Mouse (Mus musculus) G1E (cell line): ENCODE measurements at regions not wholly inside any gene's neighbourhood (a gene's known extent, or its start where the extent isn't known, plus 50 kb on each side); places are given as distances from the start of the nearest gene placed in this dataset.

Source experiments
- ATAC-seq: 2 replicates; pipeline ENCODE4 v1.8.0; 2016; ENCODE audit warnings: mild to moderate bottlenecking; ENCODE audit not compliant: insufficient number of reproducible peaks, poor library complexity, low FRiP score, severe bottlenecking; ENCODE audit errors: extremely low read depth
- DNase-seq: peaks from one replicate; pipeline ENCODE4 v3.0.0; 2012; ENCODE audit warnings: low spot score
- H3K27me3 ChIP-seq: 2 replicates; pipeline ENCODE4 v1.6.1; 2012; ENCODE audit warnings: mild to moderate bottlenecking, low read length, inconsistent platforms; ENCODE audit not compliant: insufficient read depth
- H3K36me3 ChIP-seq: replicated peaks from 2 replicates; pipeline ENCODE3; 2012; ENCODE audit warnings: mild to moderate bottlenecking, inconsistent platforms
- H3K4me1 ChIP-seq: 2 replicates; pipeline ENCODE4 v1.6.1; 2012; ENCODE audit warnings: low read depth, low read length, inconsistent platforms, mixed read lengths; ENCODE audit not compliant: insufficient read depth
- H3K4me3 ChIP-seq: 2 replicates; pipeline ENCODE4 v1.5.1; 2012; ENCODE audit warnings: low read depth, mild to moderate bottlenecking, inconsistent platforms, low read length, moderate library complexity, mixed read lengths
- H3K9me3 ChIP-seq: replicated peaks from 2 replicates; pipeline ENCODE4 v1.6.1; 2012; ENCODE audit warnings: inconsistent platforms
- CTCF ChIP-seq: IDR thresholded peaks from 2 replicates; pipeline ENCODE4 v1.5.1; 2012; ENCODE audit warnings: low read depth, low read length, inconsistent platforms, mixed read lengths
- GATA1 ChIP-seq: IDR thresholded peaks from 2 replicates; pipeline ENCODE4 v1.6.1; 2012; ENCODE audit warnings: borderline replicate concordance, low read length, inconsistent platforms, mixed read lengths
- GATA2 ChIP-seq: IDR thresholded peaks from 2 replicates; pipeline ENCODE4 v1.6.1; 2012; ENCODE audit warnings: low read depth, low read length, inconsistent platforms, borderline replicate concordance
- POLR2AphosphoS5 ChIP-seq: IDR thresholded peaks from 2 replicates; pipeline ENCODE4 v1.6.1; 2012; ENCODE audit warnings: low read depth, low read length, inconsistent platforms; ENCODE audit not compliant: insufficient replicate concordance
- TAL1 ChIP-seq: conservative IDR thresholded peaks from 2 replicates; pipeline ENCODE4 v1.6.1; 2012; ENCODE audit warnings: low read depth, low read length, inconsistent platforms, mixed read lengths

DNA sequence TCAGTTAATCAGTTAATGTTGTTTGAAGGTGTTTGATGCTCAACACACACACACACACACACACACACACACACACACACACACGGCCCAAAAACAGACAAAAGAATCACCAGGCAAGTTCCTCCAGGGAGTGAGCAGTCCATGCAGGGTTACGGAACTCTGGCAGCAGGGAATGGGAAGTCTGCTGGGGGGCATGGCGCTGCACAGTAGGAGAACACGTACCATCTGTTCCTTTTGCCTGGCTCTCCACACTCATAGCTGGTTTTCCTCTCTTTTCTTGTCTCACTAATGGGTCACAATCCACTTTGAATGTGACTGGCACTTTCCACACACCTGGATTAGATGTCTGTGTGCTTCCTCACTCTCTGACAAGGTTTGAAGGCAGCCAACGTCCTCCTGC lies 151.8 kb downstream of the Rpl14 start:
- TF ChIP-seq TAL1 (no peak), POLR2AphosphoS5 (no peak), GATA1 (no peak), GATA2 (no peak), CTCF (no peak)
- no peaks in the 10 kb centered on the region for H3K36me3 ChIP-seq
- 0 out of 2 replicates have a peak, but pooled peaks cover 4% of the 10 kb centered on the region for H3K27me3 ChIP-seq
- DNase-seq (no peak), ATAC-seq (no peak)
- H3K9me3 ChIP-seq, result no peaks in the 10 kb centered on the region
- H3K4me3 ChIP-seq, result no peak overlapping the region
- no peaks in the 10 kb centered on the region for H3K4me1 ChIP-seq

DNA sequence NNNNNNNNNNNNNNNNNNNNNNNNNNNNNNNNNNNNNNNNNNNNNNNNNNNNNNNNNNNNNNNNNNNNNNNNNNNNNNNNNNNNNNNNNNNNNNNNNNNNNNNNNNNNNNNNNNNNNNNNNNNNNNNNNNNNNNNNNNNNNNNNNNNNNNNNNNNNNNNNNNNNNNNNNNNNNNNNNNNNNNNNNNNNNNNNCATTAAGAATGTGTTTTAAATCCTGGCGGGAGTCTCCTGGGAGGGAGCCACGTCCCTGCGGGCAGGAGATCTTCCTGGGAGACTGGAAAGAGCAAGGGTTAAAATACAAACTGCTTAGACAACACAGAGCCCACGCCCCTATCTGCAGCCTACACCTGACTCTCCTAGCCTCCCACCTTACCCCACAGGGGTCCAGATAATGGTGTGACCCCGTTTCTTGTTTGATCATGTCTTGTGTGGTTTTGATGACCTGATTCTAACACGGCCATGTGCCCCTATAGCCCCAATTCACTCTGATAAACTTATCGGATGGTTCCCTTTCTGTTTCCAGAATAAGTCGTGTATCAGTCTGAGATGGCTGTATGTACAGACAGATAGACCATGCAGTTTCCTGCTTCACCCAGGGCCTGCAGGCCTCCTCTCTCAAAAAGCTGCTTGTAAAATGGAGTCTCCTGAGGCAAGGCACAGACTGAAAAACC lies 160.8 kb downstream of the Rpl14 start:
- Histone ChIP-seq H3K27me3 (peaks cover 13% of the 10 kb centered on the region), H3K36me3 (no peaks in the 10 kb centered on the region), H3K9me3 (no peaks in the 10 kb centered on the region), H3K4me1 (no peaks in the 10 kb centered on the region), H3K4me3 (no peak overlapping the region)
- DNase-seq (no peak), ATAC-seq (no peak)
- TF ChIP-seq POLR2AphosphoS5 (no peak), GATA2 (no peak)

DNA sequence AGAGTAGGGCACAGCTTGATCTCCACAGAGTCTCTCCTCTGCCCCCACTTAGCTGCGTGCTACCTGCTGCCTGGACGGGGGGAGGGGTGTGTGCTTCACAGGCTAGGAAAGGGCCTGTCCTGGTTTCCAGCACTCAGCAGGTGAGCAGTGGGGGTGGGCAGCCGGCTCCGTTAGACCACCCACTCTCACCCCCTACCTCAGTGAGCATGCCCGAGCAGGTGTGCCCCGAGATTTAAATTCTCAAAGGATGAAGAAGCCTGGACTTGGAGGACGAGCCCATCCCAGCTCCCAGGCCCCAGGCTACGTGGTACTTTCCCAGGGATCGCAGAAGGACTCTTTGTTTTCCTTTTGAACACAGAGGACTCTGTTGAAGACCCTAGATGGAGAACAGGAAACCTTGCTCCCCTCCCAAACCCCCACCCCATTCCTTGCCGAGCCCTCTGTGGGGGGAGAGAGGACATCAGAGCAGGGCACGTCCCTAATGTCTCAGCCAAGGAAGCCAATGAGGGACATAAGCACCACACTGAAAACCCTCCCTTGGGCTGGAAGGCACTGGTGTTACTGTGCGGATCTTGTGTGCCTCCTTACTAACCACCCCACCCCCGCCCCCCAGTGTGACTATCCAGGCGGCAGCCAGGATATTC lies 161.5 kb downstream of the Rpl14 start:
- no peaks in the 10 kb centered on the region for H3K9me3 ChIP-seq
- no peak overlapping the region for H3K4me3 ChIP-seq
- no peak for ATAC-seq
- no peaks in the 10 kb centered on the region for H3K36me3 ChIP-seq
- DNase-seq, result no peak
- TF ChIP-seq CTCF (no peak), POLR2AphosphoS5 (no peak), GATA2 (no peak), GATA1 (no peak), TAL1 (no peak)
- H3K4me1 ChIP-seq, result no peaks in the 10 kb centered on the region
- peaks cover 13% of the 10 kb centered on the region for H3K27me3 ChIP-seq

GRCm38 (mm10) chr9:120733681-120734465 lies 162.6 kb downstream of the Rpl14 start:
- ATAC-seq, result no peak
- no peak for DNase-seq
- Histone ChIP-seq H3K9me3 (no peaks in the 10 kb centered on the region), H3K4me1 (no peaks in the 10 kb centered on the region), H3K36me3 (no peaks in the 10 kb centered on the region), H3K27me3 (peaks cover 13% of the 10 kb centered on the region), H3K4me3 (no peak overlapping the region)
- TF ChIP-seq TAL1 (no peak), POLR2AphosphoS5 (no peak), GATA2 (no peak), CTCF (no peak), GATA1 (no peak)

DNA sequence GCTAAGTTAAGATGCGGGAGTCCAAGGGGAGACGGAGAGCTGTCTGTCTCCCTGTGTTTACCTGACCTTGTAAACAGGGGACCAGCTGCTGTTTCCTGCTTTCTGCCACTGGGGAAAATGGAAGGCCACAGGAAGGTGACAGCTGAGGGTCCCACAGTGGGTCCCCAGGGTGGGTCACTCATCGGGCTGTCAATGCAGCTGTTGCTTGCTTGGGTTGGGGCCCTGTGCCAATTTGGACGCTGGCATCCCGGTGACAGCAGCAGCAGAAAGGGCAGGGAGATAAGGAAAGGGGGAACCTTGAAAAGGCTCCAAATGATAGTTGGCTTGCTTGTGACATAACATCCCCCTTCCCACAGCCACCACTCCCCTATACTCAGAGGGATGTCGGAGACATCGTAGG lies 164.0 kb downstream of the Rpl14 start:
- H3K27me3 ChIP-seq, result peaks cover 21% of the 10 kb centered on the region

GRCm38 (mm10) chr9:120737956-120738355 lies 166.7 kb downstream of the Rpl14 start:
- no peaks in the 10 kb centered on the region for H3K4me1 ChIP-seq
- DNase-seq (no peak), ATAC-seq (no peak)
- H3K9me3 ChIP-seq, result no peaks in the 10 kb centered on the region
- no peak for TF ChIP-seq GATA1
- no peak for TF ChIP-seq CTCF
- TF ChIP-seq GATA2, result no peak
- no peak for TF ChIP-seq POLR2AphosphoS5
- TF ChIP-seq TAL1, result no peak
- H3K4me3 ChIP-seq, result no peak overlapping the region
- H3K27me3 ChIP-seq, result peaks cover 14% of the 10 kb centered on the region
- no peaks in the 10 kb centered on the region for H3K36me3 ChIP-seq

More for the DNA sequence above, 164.0 kb downstream of the Rpl14 start:
- DNase-seq, result no peak
- Histone ChIP-seq H3K4me1 (no peaks in the 10 kb centered on the region), H3K4me3 (no peak overlapping the region), H3K9me3 (no peaks in the 10 kb centered on the region), H3K36me3 (no peaks in the 10 kb centered on the region)
- TF ChIP-seq TAL1, result no peak
- no peak for TF ChIP-seq CTCF
- no peak for TF ChIP-seq GATA1
- TF ChIP-seq POLR2AphosphoS5, result no peak
- no peak for TF ChIP-seq GATA2
- ATAC-seq, result no peak
